Mouse (Mus musculus): ENCODE results near the gene Wdr74.
"Not testable (repeated sequence)": the region's sequence is repeated elsewhere in the genome, so short reads cannot be mapped to it uniquely, and the experiment has no call there.

Wdr74 gene

GRCm38 (mm10) chr19:8715868-8716766 is 19.5 kb upstream of the Wdr74 start:
- no peak for DNase-seq (ENCODE audit: low spot score in 2 of 2)

DNA sequence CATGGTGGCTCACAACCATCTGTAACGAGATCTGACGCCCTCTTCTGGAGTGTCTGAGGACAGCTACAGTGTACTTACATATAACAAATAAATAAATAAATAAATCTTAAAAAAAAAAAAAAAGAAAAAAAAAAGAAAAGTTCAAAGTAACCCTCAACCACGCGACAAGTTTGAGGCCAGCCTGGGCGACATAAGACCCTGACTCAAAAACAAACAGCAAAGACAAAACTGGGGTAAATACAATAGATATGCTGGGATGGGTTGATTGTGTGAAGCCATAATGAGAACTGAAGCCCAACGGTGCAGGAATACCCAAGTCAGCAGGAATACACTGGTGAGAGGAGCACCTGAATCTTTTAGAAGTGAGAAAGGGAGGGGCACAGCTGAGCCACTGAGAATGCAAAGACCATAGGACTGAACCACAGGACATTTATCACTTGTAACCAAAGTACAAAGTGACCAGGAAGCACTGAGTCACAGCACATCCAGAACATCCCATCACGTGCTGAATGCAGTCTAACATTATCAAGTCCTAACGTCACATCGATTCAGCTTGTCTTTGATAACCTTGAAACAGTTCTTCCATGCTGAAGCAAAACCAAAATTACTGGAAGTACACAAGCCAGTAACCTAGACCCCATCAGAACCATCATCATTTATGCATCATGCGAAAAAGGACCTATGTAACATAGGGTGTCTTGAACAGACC is 18.7 kb upstream of the Wdr74 start:
- DNase-seq (ENCODE audit: low spot score in 2 of 2), result no peak

DNA sequence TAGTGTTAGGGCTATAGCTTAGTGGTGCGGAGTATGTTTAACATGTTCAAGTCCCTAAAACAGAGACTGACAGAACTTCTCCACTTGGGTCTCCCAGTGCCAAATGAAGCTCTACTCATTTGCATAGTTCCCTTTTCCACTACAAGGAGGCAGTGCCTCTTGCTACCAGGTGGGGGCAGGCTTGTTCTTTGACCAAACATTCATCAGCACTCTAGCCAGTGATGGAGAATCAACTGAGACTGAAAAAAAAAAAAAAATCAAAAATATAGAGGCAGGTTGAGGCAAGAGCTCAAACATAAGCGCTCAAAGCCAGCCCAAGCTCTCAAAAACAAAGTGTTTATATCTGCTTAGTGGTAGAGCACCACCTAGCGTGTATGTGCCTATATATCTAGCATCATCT is 17.3 kb upstream of the Wdr74 start:
- DNase-seq (ENCODE audit: low spot score in 2 of 2), result no peak

- DNase-seq (ENCODE audit: low spot score in 2 of 2), result not testable (repeated sequence)
These were observed 16.6 kb upstream of the Wdr74 start for GRCm38 (mm10) chr19:8719037-8719436.

DNA sequence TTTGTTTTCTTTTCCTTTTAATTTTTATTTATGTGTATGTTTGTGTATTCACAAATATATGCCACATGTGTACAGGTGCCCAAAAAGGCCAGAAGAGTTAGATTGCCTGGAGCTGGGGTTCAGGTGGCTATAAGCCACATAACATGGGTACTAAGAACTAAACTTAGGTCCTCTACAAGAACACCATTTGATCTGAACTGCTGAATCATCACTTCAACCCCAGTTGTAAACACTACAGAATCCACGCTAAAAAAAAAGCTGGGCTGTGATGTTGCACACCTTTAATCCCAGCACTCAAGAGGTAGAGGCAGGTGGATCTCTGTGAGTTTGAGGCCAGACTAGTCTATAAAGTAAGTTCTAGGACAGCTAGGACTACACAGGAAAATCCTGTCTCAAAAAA is 14.2 kb upstream of the Wdr74 start:
- no peak for DNase-seq (ENCODE audit: low spot score in 2 of 2)

- DNase-seq (ENCODE audit: low spot score in 2 of 2), result no peak
These were observed 13.6 kb upstream of the Wdr74 start for GRCm38 (mm10) chr19:8722021-8722420.

DNA sequence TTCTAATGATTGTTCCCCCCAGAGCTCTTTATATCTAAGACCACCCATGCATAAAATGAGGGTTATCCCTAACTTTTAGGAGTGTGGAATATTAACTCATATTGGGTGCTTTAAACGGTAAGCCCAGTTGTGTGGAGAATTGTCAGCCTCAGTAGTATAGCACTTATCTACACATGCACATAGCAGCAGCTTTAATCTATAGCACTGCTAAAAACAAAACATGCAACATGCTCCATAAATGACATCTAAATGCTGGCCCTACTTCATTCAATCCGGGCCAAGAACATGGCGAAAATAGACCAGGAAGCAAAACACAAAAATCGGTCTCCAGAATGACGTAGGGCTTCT is 13.1 kb upstream of the Wdr74 start:
- no peak for DNase-seq (ENCODE audit: low spot score in 2 of 2)

DNA sequence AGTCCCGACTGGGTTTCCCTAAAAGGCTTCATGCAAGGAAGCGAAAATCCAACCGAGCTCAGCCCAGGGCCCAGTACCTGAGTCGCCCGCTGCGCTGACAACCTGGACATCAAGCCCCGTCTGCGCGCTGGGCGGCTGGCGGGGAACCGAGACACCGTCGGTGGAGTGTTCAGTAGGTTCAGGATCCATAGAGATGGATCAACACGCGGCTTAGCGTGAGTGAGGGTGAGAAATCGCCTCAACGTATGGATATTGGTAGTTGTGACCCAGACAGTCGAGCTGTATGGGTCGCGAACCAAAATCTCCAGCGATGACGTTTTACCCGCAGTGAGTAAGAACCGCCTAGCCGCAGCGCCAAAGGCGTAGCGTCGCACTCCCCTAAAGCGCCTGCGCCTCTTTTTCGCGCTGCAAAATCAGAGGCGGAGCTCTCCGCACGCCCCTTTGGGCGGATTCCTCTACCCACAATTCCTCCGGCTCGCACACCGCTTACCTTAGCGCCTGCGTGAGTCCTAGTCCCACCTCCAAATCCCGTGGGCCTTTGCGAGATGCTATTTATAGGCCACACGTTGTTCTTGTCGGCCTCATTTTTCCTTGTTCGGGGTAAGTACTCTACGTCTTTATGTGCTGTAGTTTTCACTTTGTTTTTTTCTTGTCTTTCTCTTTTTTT is 12.6 kb upstream of the Wdr74 start, which contains the start of gene Slc3a2:
TSS of gene Slc3a2 (minus strand) at position 463 of the 667 bp plus-strand sequence.
- peak; percentile 97 to 98 for DNase-seq (ENCODE audit: low spot score in 2 of 2)

DNA sequence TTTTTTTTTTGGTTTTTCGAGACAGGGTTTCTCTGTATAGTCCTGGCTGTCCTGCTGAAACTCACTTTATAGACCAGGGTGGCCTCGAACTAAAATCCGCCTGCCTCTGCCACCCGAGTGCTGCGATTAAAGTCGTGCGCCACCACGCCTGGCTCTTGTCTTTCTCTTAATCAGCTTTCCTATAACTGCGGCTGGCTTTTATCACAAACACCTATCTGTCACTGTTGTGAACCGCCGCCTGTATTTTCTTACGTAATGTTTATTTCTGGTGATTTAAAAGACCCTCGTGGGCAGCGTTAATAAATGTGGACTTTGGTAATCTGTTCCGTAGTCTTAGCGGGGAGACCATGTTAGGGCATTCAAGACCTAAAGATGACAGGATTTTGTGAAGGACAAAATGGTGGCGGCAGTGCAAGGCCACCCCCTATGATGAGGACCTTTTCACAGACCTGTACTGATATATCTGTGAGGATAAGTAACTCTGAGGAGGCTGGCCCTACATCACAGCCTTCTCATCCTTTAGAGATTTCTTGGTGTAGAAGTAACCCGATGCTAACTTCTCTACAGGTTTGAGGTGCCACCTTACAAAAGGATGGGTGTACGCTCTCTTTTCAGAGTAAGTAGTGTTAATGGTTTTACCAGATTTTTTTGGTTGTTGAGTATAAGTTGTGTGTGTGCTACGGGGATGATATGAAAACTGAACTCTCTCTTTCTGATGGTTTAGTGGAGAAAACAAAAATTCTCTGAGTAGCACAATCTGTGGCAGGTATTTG is 11.9 kb upstream of the Wdr74 start:
- no peak for DNase-seq (ENCODE audit: low spot score in 2 of 2)

DNA sequence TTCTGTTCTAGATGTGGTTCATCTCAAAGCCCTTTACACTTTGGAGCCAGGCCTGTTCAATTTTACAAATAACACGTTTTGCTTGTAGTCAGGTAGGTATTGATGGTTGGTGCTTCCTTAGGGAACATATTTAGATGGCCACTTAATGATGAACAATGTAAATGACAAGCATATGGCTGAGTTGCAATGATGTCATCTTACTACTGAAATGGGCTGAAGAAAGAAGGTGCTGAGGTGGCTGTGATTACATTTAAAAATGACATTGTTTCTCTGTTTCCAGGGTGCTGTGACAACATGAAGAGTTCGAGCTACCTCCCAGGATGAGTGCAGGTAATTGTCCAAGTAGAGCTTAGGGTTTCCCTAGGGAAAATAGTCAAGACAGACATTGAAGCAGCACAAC is 11.2 kb upstream of the Wdr74 start:
- DNase-seq (ENCODE audit: low spot score in 2 of 2), result no peak

GRCm38 (mm10) chr19:8725081-8725613 is 10.5 kb upstream of the Wdr74 start:
- DNase-seq (ENCODE audit: low spot score in 2 of 2), result no peak

DNA sequence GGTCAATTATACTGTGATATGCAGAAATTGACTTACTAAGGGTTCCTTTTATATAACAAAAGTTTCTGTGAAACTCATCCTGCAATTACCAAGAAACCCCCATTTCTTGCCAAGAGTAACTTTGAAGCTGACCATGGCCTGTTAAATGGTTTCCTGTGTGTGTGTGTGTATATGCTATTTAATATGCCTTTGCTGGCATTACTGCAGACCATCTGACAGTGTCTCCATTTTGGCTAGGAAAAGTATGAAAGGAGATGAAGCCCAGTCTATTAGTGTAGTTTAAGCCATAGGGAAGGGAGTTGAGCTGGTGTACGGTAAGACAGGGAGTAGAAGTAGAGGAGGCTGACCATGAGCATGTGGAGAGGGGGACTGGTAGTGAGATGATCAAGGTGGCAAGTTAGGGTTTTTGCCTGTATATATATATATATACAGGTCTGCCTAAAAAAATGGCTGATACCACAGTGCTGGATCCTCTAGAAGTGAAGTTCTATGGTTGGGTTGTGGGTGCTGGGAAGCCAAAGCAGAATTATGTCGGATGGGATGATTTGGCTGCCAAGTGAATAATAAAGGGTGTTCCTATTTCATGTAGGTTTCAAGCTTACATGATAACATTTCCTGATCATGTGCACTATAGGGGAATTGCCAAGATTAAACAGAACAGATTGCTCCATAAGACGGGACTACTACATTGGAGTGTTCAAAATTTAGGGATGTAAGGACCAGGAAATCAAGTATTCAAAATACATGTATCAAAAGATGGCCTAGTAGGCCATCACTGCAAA is 8.8 kb upstream of the Wdr74 start:
- DNase-seq (ENCODE audit: low spot score in 2 of 2), result no peak

GRCm38 (mm10) chr19:8727495-8728114 is 8.0 kb upstream of the Wdr74 start:
- no peak for DNase-seq (ENCODE audit: low spot score in 2 of 2)

- DNase-seq (ENCODE audit: low spot score in 2 of 2), result not testable (repeated sequence)
These were observed 7.1 kb upstream of the Wdr74 start for GRCm38 (mm10) chr19:8728335-8729099.

- no peak for DNase-seq (ENCODE audit: low spot score in 2 of 2)
These were observed 1.3 kb upstream of the Wdr74 start for GRCm38 (mm10) chr19:8734334-8734733.

DNA sequence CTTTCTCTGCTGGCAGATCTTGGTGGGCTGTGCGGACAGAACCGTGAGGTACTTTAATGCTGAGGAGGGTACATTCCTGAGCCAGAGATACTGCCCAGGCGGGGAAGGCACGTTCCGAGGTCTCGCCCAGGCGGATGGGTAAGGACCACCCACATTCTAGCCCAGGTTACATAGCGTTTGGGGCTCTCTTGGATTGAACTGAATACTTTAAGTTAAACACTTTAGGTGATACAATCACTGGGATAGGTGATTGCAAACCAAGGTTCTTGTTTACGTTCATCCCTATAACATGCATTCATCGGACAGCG is 487 bp downstream of the Wdr74 start:
- DNase-seq (ENCODE audit: low spot score in 2 of 2), result no peak

GRCm38 (mm10) chr19:8738911-8739310 is 3.3 kb downstream of the Wdr74 start:
- DNase-seq (ENCODE audit: low spot score in 2 of 2), result no peak

DNA sequence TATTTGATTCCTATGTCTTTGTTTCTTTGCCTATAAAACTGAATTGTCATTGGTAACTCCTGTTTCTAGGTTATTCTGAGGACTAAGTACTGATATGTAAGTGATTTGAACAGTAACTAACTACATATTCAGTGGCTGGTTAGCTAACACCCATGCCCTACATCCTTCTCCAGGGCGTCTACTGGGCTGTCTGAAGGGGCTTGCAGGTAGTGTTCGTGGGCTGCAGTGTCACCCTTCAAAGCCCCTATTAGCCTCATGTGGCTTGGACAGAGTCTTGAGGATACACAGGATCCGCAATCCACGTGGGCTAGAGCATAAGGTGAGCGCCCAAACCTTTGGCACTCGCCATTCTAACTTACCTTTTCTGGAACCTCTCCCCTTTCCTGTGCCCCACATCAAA is 4.0 kb downstream of the Wdr74 start:
- DNase-seq (ENCODE audit: low spot score in 2 of 2), result no peak

DNA sequence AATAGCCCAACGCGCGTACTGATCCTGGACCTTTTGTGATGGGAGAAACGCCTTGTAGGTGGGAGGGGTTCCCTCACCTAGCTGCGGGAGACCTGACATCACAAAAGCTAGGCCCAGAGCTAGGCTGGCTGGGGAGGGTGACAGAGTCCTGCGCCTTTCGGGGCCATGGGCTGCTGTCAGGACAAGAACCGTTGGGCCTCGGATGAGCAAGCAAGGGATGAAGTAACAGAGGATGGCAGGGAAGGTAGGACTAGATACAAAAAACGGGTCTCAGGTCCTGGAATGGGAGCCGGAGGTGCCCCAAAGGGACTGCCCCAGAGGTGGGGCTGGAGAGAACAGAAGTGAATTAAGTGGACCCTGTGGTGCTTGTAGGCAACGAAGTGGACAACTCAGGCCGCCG is 5.0 kb downstream of the Wdr74 start, which contains the start of gene 1700092M07Rik:
TSS of gene 1700092M07Rik (plus strand) at position 116 of the 400 bp plus-strand sequence.
- no peak for DNase-seq (ENCODE audit: low spot score in 2 of 2)

Data from left cerebral cortex, adult 9 months (tissue).